Mouse (Mus musculus) embryo, embryonic 10.5 days (tissue): ENCODE data around the gene Dok4.
"Not testable (repeated sequence)": the region's sequence is repeated elsewhere in the genome, so short reads cannot be mapped to it uniquely, and the experiment has no call there.

ENCODE experiments used
- DNase-seq: peaks from one replicate; pipeline ENCODE4 v3.0.0-alpha.2; 2015; ENCODE audit warnings: low spot score

Gene Dok4

GRCm38 (mm10) chr8:94838600-94838999, 37.5 kb downstream of the Dok4 start:
- DNase-seq, result peak; percentile 50

GRCm38 (mm10) chr8:94837662-94838574, 38.2 kb downstream of the Dok4 start, which contains the start of the genes Coq9 and Ciapin1:
Gene Coq9, plus strand, starts transcription at chr8:94838321.
Gene Ciapin1, minus strand, starts transcription at chr8:94838358.
- peak; percentile 97 for DNase-seq

- DNase-seq, result no peak
Observed at GRCm38 (mm10) chr8:94836456-94837240, 39.5 kb downstream of the Dok4 start.

GRCm38 (mm10) chr8:94835751-94836150, 40.4 kb downstream of the Dok4 start:
- not testable (repeated sequence) for DNase-seq

- DNase-seq, result not testable (repeated sequence)
Observed at GRCm38 (mm10) chr8:94833901-94834405, 42.2 kb downstream of the Dok4 start.

GRCm38 (mm10) chr8:94828284-94828683, 47.8 kb downstream of the Dok4 start:
- no peak for DNase-seq

GRCm38 (mm10) chr8:94826210-94826609, 49.9 kb downstream of the Dok4 start:
- DNase-seq, result no peak

- no peak for DNase-seq
Observed at GRCm38 (mm10) chr8:94825170-94825569, 51.0 kb downstream of the Dok4 start.

- peak; percentile 80 for DNase-seq
Observed at GRCm38 (mm10) chr8:94822637-94823560, 53.2 kb downstream of the Dok4 start.

- DNase-seq, result no peak
Observed at GRCm38 (mm10) chr8:94821381-94821780, 54.7 kb downstream of the Dok4 start.

GRCm38 (mm10) chr8:94820553-94820952, 55.6 kb downstream of the Dok4 start:
- no peak for DNase-seq

GRCm38 (mm10) chr8:94819671-94820179, 56.4 kb downstream of the Dok4 start:
- DNase-seq, result no peak

- no peak for DNase-seq
Observed at GRCm38 (mm10) chr8:94817933-94818332, 58.2 kb downstream of the Dok4 start.

GRCm38 (mm10) chr8:94814556-94814955, 61.6 kb downstream of the Dok4 start:
- peak; percentile 58 for DNase-seq
